Mouse (Mus musculus) Patski (cell line): ENCODE measurements around the gene 4930426L09Rik. TPM values are rescaled to one million over a fixed set of nuclear protein-coding genes. Genes with fewer than 3 reads are reported as not detected.
"Not testable (repeated sequence)": the region's sequence is repeated elsewhere in the genome, so short reads cannot be mapped to it uniquely, and the experiment has no call there.

ENCODE experiments used
- ATAC-seq: fragments of 100-300 bp; one replicate; pipeline ENCODE4 v1.8.0; 2021
- CTCF ChIA-PET: fragments of 350-600 bp; sonication (Branson Sonifier 250); formaldehyde crosslinking; loops from one replicate; lab custom pipeline; 2022; ENCODE audit warnings: inconsistent platforms; lab: Charles Lee
- POLR2A ChIA-PET: fragments of 350-600 bp; sonication (Branson Sonifier 250); formaldehyde crosslinking; loops from one replicate; lab custom pipeline; 2022; ENCODE audit warnings: antibody characterized with exemption, inconsistent platforms; lab: Charles Lee
- DNase-seq: peaks from one replicate; pipeline ENCODE4 v3.0.0-alpha.2; 2011; ENCODE audit warnings: low read depth, low spot score
- H3K27me3 ChIP-seq: fragments of 371-371 bp; one replicate; pipeline ENCODE4 v1.5.1; 2021
- CTCF ChIP-seq: fragments of 100-300 bp; IDR thresholded peaks from one replicate; pipeline ENCODE4 v1.5.1; 2021
- in situ Hi-C: fragments of 300-500 bp; cut with MboI; formaldehyde crosslinking; loops from 3 replicates; pipeline ENCODE4 v1.11.1; 2018; ENCODE audit warnings: low pct_unique_long_range_greater_than_20kb, mixed read lengths
- polyA plus RNA-seq: library from polyadenylated mRNA; unstranded; gene quantifications from one replicate; pipeline ENCODE4 v1.2.3, GENCODE M21; 2021

The 4930426L09Rik gene
- polyA plus RNA-seq, 1 experiment from 2014 or later = 0.53 TPM

GRCm38 (mm10) chr2:19007580-19007979, 9.4 kb downstream of the 4930426L09Rik start:
- ATAC-seq (no peak), DNase-seq (no peak)
- in situ Hi-C loops = no loop called here
- POLR2A ChIA-PET = no interaction called here
- CTCF ChIA-PET = interaction anchor here (1.8 kb wide), 1 partner anchor 10 kb away, joined by 5 read pairs; no protein-coding TSS in a partner anchor
- no peak for TF ChIP-seq CTCF
- H3K27me3 ChIP-seq = peaks cover 4% of the 10 kb centered on the region

DNA sequence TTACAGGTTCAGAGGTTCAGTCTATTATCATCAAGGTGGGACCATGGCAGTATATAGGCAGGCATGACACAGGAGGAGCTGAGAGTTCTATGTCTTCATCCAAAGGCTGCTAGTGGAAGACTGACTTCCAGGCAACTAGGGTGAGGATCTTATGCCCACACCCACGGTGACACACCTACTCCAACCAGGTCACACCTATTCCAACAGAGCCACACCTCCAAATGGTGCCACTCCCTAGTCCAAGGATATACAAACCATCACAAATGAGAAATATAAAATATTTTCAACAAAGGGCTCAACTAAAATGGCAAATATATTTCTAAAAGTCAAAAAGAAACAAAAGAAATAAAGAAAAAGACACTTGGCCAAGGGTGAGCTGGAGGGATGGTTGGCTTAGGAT, 12.4 kb downstream of the 4930426L09Rik start:
- DNase-seq, H3K27me3 ChIP-seq, ATAC-seq, in situ Hi-C loops: not testable (repeated sequence)
- CTCF ChIA-PET = interaction anchor here (0.8 kb wide), 1 partner anchor 8 kb away, joined by 3 read pairs; no protein-coding TSS in a partner anchor
- POLR2A ChIA-PET = interaction anchor here (1.1 kb wide), 1 partner anchor 26 kb away, joined by 3 read pairs; no protein-coding TSS in a partner anchor

- no peak for ATAC-seq
- ChIA-PET POLR2A (interaction anchor here (1.1 kb wide), 1 partner anchor 25 kb away, joined by 3 read pairs; no protein-coding TSS in a partner anchor), CTCF (interaction anchor here (0.8 kb wide), 1 partner anchor 9 kb away, joined by 3 read pairs; no protein-coding TSS in a partner anchor)
- peaks cover 4% of the 10 kb centered on the region for H3K27me3 ChIP-seq
- TF ChIP-seq CTCF = no peak
- in situ Hi-C loops = no loop called here
- DNase-seq = no peak
Measured at GRCm38 (mm10) chr2:19011443-19011842, 13.3 kb downstream of the 4930426L09Rik start.

- no peak for ATAC-seq
- CTCF ChIA-PET = interaction anchor here (2.8 kb wide), 1 partner anchor 15 kb away, joined by 9 read pairs; no protein-coding TSS in a partner anchor
Measured at GRCm38 (mm10) chr2:19016348-19016747, 18.2 kb downstream of the 4930426L09Rik start.

DNA sequence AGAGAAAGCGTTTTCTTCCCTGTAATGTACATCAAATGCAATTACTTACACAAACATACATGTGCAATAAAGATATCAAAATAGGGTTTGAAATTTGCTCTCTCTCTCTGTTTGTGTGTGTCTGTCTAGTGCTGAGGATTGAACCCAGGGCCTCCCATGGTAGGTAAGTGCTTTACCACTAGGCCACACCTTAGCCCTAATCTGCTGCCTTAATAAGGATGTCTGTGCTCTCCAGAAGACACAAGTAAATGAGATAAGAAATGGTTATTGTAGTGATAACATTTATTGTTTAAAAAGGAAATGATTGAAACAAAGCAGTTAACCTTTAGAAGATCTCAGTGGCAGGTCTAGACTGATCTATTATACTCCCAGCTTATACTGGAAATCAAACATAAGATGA, 18.7 kb downstream of the 4930426L09Rik start:
- TF ChIP-seq CTCF = no peak
- in situ Hi-C loops = no loop called here
- ATAC-seq = no peak
- DNase-seq = no peak
- H3K27me3 ChIP-seq = no peaks in the 10 kb centered on the region
- ChIA-PET POLR2A (no interaction called here), CTCF (interaction anchor here (1.3 to 1.6 kb wide), 2 partner anchors 9 to 15 kb away, joined by 3 to 5 read pairs; no protein-coding TSS in a partner anchor)

More at GRCm38 (mm10) chr2:19016348-19016747, 18.2 kb downstream of the 4930426L09Rik start:
- no peak for TF ChIP-seq CTCF
- no peak for DNase-seq
- in situ Hi-C loops = no loop called here
- POLR2A ChIA-PET = no interaction called here
- no peaks in the 10 kb centered on the region for H3K27me3 ChIP-seq

- H3K27me3 ChIP-seq = no peaks in the 10 kb centered on the region
Measured at GRCm38 (mm10) chr2:19018034-19018433, 19.9 kb downstream of the 4930426L09Rik start.

GRCm38 (mm10) chr2:19024807-19025206, 26.7 kb downstream of the 4930426L09Rik start:
- no peak for TF ChIP-seq CTCF
- H3K27me3 ChIP-seq = no peaks in the 10 kb centered on the region
- CTCF ChIA-PET = interaction anchor here (1.2 kb wide), 2 partner anchors 11 kb away, joined by 4 read pairs; no protein-coding TSS in a partner anchor
- ATAC-seq = no peak
- DNase-seq = peak; percentile 10
- POLR2A ChIA-PET = no interaction called here
- in situ Hi-C loops = no loop called here

More at GRCm38 (mm10) chr2:19018034-19018433, 19.9 kb downstream of the 4930426L09Rik start:
- POLR2A ChIA-PET = no interaction called here
- no peak for TF ChIP-seq CTCF
- in situ Hi-C loops = no loop called here
- DNase-seq (no peak), ATAC-seq (no peak)
- CTCF ChIA-PET = interaction anchor here (1.0 to 1.6 kb wide), 3 partner anchors 8 to 16 kb away, joined by 3 to 5 read pairs (median 4); no protein-coding TSS in a partner anchor

- ATAC-seq = peak; percentile 54
- ChIA-PET POLR2A (interaction anchor here (1.2 kb wide), 1 partner anchor 38 kb away, joined by 3 read pairs; no protein-coding TSS in a partner anchor), CTCF (no interaction called here)
- in situ Hi-C loops = no loop called here
- DNase-seq = no peak
- H3K27me3 ChIP-seq = no peaks in the 10 kb centered on the region
- TF ChIP-seq CTCF = no peak
Measured at GRCm38 (mm10) chr2:19037430-19037829, 39.3 kb downstream of the 4930426L09Rik start.

GRCm38 (mm10) chr2:19037907-19038570, 39.9 kb downstream of the 4930426L09Rik start:
- ChIA-PET POLR2A (no interaction called here), CTCF (interaction anchor here (0.9 to 1.0 kb wide), 2 partner anchors 111 to 165 kb away, joined by 3 read pairs; no protein-coding TSS in a partner anchor)
- H3K27me3 ChIP-seq = no peaks in the 10 kb centered on the region
- ATAC-seq = peak; percentile 17
- DNase-seq = no peak
- TF ChIP-seq CTCF = no peak
- in situ Hi-C loops = no loop called here

DNA sequence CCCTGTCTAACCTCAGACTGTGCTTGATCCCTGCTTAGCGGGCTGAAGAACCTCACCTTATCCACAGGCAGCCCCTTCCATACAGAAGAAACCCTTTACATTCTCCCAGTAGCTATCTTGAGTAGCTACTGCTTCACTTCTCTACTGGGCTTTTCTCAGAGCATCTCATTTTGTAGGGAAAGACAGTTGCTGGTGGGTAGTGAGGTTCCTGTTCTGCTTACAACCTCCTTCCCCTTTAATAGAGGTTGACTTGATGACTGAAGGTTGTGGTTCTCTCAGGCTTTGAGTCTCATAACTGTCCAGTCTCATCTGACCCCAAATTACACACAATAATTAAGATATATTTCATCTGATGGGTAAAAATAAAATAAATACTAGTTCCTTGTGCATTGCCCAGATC, 50.1 kb downstream of the 4930426L09Rik start:
- no peak for DNase-seq
- POLR2A ChIA-PET = interaction anchor here (0.6 kb wide), 1 partner anchor 9 kb away, joined by 6 read pairs; no protein-coding TSS in a partner anchor
- no peak for ATAC-seq
- TF ChIP-seq CTCF = no peak
- in situ Hi-C loops = no loop called here
- CTCF ChIA-PET = no interaction called here
- H3K27me3 ChIP-seq = no peaks in the 10 kb centered on the region
